Mouse (Mus musculus): ENCODE measurements around the gene Gm7694.

The Gm7694 gene

DNA sequence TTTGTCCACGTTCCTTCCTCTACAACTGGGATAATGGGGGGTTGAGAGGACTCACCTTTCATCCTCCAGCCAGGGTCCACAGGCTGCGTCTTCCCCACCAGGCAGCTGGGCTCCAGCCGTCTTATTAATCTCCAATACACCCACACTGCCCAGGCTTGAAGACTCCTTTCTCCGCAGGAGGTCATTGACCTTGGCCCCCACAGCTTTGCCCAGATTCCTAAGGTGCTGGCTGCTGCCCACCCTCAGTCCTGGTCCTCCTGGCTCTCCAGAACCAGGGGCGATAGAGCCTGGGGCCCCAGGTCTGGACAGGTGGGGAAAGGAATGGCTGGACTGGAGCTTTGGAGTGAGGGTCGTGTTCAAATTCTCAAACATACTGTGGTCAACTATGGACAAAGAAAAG lies 3.7 kb downstream of the Gm7694 start:
- no peak for TF ChIP-seq GATA4 (IDR thresholded peaks at IDR 0.05; ENCODE audit: insufficient replicate concordance, low read length)

DNA sequence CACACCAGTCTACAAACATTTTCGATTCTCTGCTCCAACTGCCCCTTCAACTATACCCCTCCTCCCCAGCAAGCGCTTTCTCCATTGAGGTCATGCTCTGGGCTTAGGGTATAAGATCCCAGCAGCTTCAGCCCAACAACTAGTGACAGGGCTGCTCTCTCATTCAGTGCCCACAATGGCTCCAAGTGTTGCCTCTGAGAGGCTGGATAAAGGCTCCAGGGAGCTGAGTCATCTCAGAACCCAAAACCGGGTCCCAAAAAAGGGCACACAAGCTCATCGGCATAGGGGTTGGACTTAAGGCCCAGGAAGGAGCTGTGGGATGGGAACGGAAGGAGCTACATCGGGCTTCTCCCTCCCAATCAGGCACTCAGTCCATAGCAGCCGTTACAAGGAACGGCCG lies 4.4 kb downstream of the Gm7694 start:
- no peak for TF ChIP-seq GATA4 (IDR thresholded peaks at IDR 0.05; ENCODE audit: insufficient replicate concordance, low read length)

DNA sequence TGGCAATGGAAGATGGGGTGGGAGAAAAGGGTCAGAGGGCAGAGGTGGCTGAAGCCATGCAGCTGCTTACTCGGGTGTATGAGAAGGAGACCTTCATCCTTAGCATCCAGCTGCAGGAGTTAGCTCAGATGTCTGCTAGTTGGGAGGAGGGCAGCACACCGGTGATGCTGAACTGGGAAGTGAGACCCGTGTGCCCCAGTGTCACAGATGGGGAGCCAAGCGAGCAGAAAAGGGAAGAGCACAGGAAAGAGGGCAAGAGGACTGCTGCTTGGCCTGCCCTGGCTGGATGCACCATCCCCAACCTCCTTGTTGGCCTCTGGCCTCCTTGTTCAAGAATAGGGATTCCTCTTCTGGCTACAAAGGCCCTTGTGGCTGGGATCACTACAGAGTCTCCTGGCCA lies 6.6 kb downstream of the Gm7694 start:
- TF ChIP-seq GATA4 (IDR thresholded peaks at IDR 0.05; ENCODE audit: insufficient replicate concordance, low read length): no peak

DNA sequence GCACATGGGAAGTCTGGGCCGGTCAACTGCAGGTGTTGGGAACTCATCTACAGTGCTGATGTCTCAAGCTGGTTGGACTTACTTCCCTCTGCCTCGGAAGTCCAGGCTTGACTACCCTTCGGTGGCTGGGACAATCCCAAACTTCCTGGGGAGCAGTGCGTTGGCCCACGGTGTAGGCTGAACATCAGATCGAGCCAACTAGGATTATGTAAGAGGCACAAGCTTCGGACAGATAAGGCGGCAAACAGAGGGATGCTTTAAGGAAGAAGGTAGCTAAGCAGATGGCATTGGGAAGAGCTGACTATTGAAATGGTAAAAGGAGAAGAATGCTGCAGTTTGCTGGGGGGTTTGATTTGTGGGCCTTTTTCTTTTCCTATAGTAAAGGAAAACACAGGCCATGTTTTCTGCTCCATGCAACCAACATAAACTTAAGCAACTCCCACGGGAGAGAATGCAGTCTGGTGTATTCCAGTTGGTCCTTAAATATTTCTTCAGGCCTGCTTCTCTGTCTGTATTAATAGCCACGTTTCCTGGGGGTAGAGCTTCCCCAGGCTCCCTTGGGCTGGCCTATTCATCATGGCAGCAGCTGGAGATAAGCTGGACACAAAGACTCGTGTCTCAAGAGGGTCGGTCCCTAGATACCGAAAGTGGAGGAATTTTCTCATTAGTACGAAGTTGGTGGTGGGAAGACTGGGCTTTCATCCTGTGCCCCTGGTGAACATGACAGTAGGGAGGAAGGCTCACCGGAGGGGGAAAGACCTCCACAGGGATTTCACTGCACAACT lies 11.2 kb downstream of the Gm7694 start:
- no peak for TF ChIP-seq GATA4 (IDR thresholded peaks at IDR 0.05; ENCODE audit: insufficient replicate concordance, low read length)

DNA sequence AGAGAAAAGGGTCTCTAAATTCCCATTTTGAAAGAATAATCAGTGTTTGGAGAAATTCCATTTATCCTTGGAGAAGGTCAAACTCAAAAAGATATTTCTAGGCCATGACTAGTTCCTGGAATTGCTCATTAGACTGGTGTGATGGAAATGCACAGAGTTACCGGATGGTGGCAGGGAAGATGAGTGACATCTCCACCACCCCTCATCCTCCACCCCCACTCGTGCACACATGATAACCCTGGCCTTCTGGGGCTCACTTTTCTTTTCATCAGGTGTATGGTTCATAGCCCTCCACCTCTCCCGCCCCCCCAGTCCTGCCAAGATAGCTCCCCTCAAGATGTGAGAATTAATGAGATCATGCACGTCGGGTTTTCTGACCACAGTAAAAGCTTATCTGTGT lies 12.9 kb downstream of the Gm7694 start:
- TF ChIP-seq GATA4 (IDR thresholded peaks at IDR 0.05; ENCODE audit: insufficient replicate concordance, low read length): no peak

DNA sequence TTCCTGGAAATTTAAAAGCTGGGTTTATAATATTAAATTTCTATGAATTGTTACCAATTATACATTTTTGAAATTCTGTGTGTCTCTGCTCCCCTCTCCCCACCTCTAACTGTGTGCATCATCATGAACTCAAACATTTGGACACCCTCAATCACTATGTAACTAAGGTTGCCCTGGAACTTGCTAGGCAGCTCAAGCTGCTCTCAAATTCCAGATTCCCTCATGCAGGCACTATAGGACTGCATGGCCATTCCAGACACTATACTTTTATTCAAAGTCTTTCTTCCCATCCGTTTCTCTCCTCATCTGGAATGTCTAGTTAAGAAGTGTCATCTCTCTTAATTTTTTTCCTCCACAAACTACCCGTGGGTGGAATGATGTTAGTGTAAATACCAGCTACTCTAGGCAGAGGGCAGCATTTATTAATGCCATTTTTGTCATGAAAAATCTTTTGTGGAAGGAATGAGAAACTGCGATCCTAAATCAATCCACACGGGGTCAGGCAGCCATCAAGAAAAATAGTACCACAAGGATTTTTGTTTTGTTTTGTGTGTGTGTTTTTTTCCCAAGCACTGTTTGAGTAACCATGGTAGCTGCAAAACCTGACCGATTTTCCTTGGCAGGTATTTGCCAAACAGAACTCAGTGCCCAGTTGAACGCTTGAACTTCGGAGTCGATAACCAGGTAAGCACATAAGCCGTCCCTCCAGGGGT lies 13.7 kb downstream of the Gm7694 start:
- no peak for TF ChIP-seq GATA4 (IDR thresholded peaks at IDR 0.05; ENCODE audit: insufficient replicate concordance, low read length)

DNA sequence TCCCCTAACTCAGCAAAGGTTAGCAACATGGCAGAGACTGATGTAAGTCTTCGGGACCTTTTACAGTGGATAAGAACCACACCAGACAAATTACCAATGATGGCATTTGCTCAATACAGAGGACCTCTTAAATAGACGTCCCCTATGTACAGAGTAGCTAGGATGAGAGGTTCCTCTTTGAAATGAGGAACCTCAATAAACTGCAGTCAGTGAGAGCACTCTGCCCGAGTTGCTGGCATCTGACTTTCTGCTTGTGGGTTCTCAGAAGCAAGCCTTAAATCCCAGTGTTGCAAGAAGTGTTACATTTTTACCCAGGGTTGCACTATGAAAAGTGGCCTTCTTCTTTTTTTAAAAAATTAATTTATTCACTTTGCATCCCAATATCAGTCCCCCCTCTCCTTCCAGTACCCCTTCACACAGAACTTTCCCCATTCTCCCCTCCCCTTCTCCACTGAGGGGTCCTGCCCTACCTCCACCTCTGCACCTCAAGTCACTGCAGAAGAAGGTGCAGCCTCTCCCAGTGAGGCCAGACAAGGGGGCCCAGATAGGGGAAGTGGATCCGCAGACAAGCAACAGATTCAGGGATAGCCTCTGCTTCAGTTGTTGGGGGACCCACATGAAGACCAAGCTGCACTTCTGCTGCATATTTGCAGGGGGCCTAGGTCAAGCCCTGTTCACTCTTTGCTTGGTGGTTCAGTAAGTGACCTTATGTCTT lies 23.6 kb downstream of the Gm7694 start:
- no peak for TF ChIP-seq GATA4 (IDR thresholded peaks at IDR 0.05; ENCODE audit: insufficient replicate concordance, low read length)

DNA sequence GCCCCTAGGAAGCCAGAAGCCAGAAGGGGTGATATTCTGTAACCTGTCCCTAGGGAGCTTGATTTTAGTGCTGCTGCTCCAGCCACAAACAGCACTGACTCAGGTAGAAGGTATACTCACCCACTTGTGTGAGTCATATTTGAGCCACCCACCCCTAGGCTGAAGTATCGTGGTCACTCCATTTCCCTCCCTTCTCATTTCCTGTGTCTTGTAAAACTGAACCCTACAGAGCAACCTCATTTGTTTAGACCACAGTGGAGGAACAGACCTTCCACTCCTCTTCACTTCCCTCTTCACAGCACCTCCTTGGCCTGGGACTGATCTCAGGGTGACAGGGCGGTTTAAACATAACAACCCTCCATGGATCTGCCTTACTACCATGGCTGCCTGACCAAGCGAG lies 29.1 kb downstream of the Gm7694 start, which contains the start of gene Sh2d1b1:
Gene Sh2d1b1 (plus strand): TSS at position 305 of the 400 bp plus-strand sequence.
- no peak for TF ChIP-seq GATA4 (IDR thresholded peaks at IDR 0.05; ENCODE audit: insufficient replicate concordance, low read length)

DNA sequence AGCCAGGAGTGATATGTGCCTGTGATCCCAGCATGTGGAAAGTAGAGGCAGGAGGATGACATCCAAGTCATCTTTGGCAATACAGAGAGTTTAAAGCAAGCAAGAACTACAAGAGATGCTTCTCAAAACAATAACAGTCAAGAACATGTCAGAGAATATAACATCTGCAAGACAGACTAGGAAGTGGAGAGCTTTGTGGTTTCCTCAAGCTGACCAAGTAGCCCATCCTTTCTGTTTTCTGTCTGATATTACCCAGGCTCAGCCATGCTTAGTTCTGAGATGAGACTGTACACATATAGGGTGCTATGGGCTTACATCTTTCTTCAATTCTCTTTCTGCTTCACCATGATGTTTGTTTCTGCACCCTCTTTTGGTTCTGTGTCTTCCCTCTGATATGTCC lies 32.9 kb downstream of the Gm7694 start:
- no peak for TF ChIP-seq GATA4 (IDR thresholded peaks at IDR 0.05; ENCODE audit: insufficient replicate concordance, low read length)

DNA sequence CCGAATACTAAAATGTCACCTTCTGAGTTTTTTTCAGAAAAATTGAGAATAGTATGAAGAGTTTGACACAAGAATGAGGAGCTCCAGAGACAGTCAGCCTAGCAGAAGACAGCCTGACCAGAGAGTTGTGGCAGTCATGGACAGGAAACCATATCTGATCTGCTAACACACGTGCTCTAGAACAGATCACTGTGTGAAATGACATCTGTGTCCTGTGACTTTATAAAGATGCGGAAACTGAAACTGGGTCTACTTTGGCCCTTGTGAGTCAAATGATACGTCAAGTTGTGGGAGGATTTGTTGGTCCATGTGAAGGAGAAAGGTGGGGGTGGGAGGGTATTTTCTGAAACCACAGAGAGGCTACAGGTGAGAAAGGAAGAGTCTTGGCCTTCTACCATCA lies 35.4 kb downstream of the Gm7694 start:
- no peak for TF ChIP-seq GATA4 (IDR thresholded peaks at IDR 0.05; ENCODE audit: insufficient replicate concordance, low read length)

DNA sequence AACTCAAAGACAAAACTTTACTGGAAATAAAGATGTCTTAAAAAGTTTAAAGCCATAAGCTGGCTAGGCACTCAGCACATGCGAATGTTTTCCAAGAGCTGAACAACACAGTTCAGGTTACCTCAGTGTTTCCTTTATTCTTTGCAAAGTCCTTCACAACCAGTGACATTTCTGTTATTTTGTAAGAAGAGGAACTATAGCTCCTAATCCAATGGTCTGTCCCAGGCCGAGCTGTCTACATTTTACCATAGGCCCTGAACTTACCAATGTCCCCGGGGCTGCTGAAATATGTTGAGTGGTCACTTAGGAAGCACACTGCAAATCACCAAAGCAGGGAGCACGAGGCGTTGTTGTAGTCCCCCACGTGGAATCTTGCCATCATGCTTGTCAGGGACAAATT lies 35.9 kb downstream of the Gm7694 start:
- TF ChIP-seq GATA4 (IDR thresholded peaks at IDR 0.05; ENCODE audit: insufficient replicate concordance, low read length): no peak

DNA sequence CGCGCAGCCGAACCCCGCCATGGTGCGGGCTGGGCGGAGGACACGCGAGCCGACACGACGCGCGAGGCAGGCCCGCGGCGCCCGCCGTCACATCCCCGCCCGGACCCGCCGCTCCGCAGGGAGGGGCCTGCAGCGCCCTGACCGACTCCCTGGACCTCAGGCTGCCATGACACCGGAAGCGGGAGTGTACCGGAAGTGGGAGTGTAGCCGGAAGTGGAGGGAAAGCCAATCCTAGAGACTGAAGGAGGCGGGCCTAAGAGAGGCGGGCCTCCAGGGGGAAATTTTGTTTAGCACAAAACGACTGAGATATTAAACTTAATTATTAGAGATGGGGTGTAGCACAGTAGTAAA lies 50.6 kb downstream of the Gm7694 start:
- TF ChIP-seq GATA4 (IDR thresholded peaks at IDR 0.05; ENCODE audit: insufficient replicate concordance, low read length): no peak

DNA sequence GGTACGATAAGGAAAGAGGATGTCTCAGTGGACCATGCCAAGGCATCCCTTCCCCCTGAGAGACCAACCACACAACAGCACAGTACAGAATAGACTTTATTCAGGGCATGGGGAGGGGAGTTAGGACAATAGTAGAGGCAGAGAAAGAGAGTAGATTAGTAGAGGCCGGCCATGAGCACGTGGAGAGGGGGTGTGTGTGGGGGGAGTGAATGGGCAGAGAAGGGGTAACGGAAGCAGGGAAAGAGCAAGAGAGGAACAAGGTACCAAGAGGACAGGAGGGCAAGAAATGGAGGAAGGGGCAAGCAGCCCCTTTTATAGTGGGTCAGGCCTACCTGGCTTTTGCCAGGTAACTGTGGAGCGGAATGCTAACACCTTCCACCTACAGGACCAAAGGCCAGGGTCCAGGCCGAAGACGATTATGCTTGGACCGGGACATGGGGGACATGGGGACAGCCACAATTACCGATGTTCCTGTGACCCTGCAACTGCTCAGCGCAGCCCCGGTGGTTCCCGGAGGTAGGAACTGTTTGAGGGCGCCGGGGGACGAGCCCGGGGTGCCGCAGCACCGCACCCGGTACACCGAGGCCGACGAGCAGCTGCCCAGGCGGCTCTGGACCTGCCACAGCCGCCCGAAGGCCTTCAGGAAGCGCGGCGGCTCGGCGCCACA lies 51.1 kb downstream of the Gm7694 start:
- TF ChIP-seq GATA4 (IDR thresholded peaks at IDR 0.05; ENCODE audit: insufficient replicate concordance, low read length): no peak

All from liver, adult (tissue).